Mouse (Mus musculus) limb, embryonic 12.5 days (tissue): ENCODE data around the gene Gm17606. TPM values are rescaled to one million over a fixed set of nuclear protein-coding genes. Genes with fewer than 3 reads are reported as not detected.

Experiments
- ATAC-seq: fragments of 200-750 bp; cut with Nextera tagmentation; 2 replicates; pipeline ENCODE4 v1.8.0; 2017; ENCODE audit warnings: low read depth, moderate TSS enrichment; ENCODE audit not compliant: insufficient number of reproducible peaks, insufficient read depth, low FRiP score, low TSS enrichment
- H3K27ac ChIP-seq: fragments of 300-500 bp; sonication (generic); 2 replicates; pipeline ENCODE4 v1.5.1; 2016; ENCODE audit warnings: mild to moderate bottlenecking, moderate library complexity
- H3K27me3 ChIP-seq: fragments of 300-500 bp; sonication (generic); 2 replicates; pipeline ENCODE4 v1.6.1; 2016; ENCODE audit warnings: mild to moderate bottlenecking, moderate library complexity
- H3K36me3 ChIP-seq: fragments of 300-500 bp; sonication (generic); 2 replicates; pipeline ENCODE4 v1.6.1; 2016; ENCODE audit warnings: mild to moderate bottlenecking, moderate library complexity
- H3K4me1 ChIP-seq: fragments of 300-500 bp; sonication (generic); replicated peaks from 2 replicates; pipeline ENCODE4 v1.6.1; 2016
- H3K4me2 ChIP-seq: fragments of 300-500 bp; sonication (generic); 2 replicates; pipeline ENCODE4 v1.6.1; 2016; ENCODE audit warnings: mild to moderate bottlenecking, moderate library complexity
- H3K4me3 ChIP-seq: fragments of 300-500 bp; sonication (generic); replicated peaks from 2 replicates; pipeline ENCODE4 v1.5.1; 2016; ENCODE audit warnings: mild to moderate bottlenecking
- H3K9ac ChIP-seq: fragments of 300-500 bp; sonication (generic); replicated peaks from 2 replicates; pipeline ENCODE4 v1.6.1; 2016; ENCODE audit warnings: mild to moderate bottlenecking, moderate library complexity
- H3K9me3 ChIP-seq: fragments of 300-500 bp; sonication (generic); 2 replicates; pipeline ENCODE4 v1.6.1; 2016; ENCODE audit warnings: mild to moderate bottlenecking, moderate library complexity
- WGBS: fragments of 180-500 bp; shearing (Covaris S2); methylation state at CpG from one replicate; pipeline ENCODE4 v1.1.7; 2016; 5-methylcytosine and 5-hydroxymethylcytosine counted together
- polyA plus RNA-seq: library from polyadenylated mRNA; unstranded; fragments of >200 nt; fragmentation: Nextera tagmentation; extraction: Ambion mirVana; gene quantifications from 2 replicates; pipeline ENCODE4 v1.2.1, GENCODE M21; 2016

The Gm17606 gene
- polyA plus RNA-seq, 1 experiment from 2014 or later, result not detected

GRCm38 (mm10) chr14:54664477-54665222 is 23.9 kb downstream of the Gm17606 start:
- peaks cover 98% of the 10 kb centered on the region for H3K36me3 ChIP-seq
- H3K4me3 ChIP-seq, result no peak overlapping the region
- no peak overlapping the region for H3K4me2 ChIP-seq
- H3K27me3 ChIP-seq, result no peaks in the 10 kb centered on the region
- no peak overlapping the region for H3K27ac ChIP-seq
- no peaks in the 10 kb centered on the region for H3K9me3 ChIP-seq
- H3K9ac ChIP-seq, result no peak overlapping the region
- H3K4me1 ChIP-seq, result no peaks in the 10 kb centered on the region
- 89% methylated on average over 10 of the region's 10 CpGs for WGBS
- ATAC-seq, result no peak

- H3K4me2 ChIP-seq, result no peak overlapping the region
- no peaks in the 10 kb centered on the region for H3K9me3 ChIP-seq
- 92% methylated on average over 4 of the region's 4 CpGs for WGBS
- H3K36me3 ChIP-seq, result peaks cover 87% of the 10 kb centered on the region
- no peaks in the 10 kb centered on the region for H3K27me3 ChIP-seq
- no peak overlapping the region for H3K9ac ChIP-seq
- ATAC-seq, result no peak
- H3K4me1 ChIP-seq, result no peaks in the 10 kb centered on the region
- H3K27ac ChIP-seq, result no peak overlapping the region
- H3K4me3 ChIP-seq, result no peak overlapping the region
Measured at GRCm38 (mm10) chr14:54669381-54669780, 28.6 kb downstream of the Gm17606 start.

DNA sequence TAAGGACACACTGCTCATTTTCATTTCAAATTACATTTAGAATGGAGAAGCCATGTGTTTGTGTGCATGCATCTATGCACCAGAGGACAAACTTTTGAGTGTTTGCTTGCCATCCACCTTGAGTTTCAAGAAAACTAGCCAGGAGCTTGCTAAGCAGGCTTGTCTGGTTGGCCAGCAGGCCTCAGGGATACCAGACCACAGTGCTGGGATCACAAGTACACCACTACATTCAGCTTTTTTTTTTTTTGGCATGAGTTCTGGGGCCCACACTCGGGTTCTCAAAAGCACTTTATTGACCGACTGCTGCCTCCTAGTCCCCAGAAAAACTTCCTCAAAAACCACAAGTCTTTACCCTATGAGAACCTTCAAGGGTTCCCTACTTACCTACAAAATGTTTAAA is 33.6 kb downstream of the Gm17606 start:
- H3K4me3 ChIP-seq, result no peak overlapping the region
- H3K9ac ChIP-seq, result no peak overlapping the region
- H3K27ac ChIP-seq, result no peak overlapping the region
- H3K9me3 ChIP-seq, result no peaks in the 10 kb centered on the region
- 73% methylated on average over 2 of the region's 2 CpGs for WGBS
- no peaks in the 10 kb centered on the region for H3K4me1 ChIP-seq
- H3K4me2 ChIP-seq, result no peak overlapping the region
- peaks cover 85% of the 10 kb centered on the region for H3K36me3 ChIP-seq
- ATAC-seq, result no peak
- H3K27me3 ChIP-seq, result no peaks in the 10 kb centered on the region

- no peak overlapping the region for H3K4me3 ChIP-seq
- no peaks in the 10 kb centered on the region for H3K9me3 ChIP-seq
- ATAC-seq, result no peak
- no peaks in the 10 kb centered on the region for H3K27me3 ChIP-seq
- H3K4me1 ChIP-seq, result no peaks in the 10 kb centered on the region
- peaks cover 90% of the 10 kb centered on the region for H3K36me3 ChIP-seq
- H3K9ac ChIP-seq, result no peak overlapping the region
- WGBS, result 89% methylated on average over 5 of the region's 5 CpGs
- H3K27ac ChIP-seq, result no peak overlapping the region
- no peak overlapping the region for H3K4me2 ChIP-seq
Measured at GRCm38 (mm10) chr14:54676290-54676689, 35.5 kb downstream of the Gm17606 start.

DNA sequence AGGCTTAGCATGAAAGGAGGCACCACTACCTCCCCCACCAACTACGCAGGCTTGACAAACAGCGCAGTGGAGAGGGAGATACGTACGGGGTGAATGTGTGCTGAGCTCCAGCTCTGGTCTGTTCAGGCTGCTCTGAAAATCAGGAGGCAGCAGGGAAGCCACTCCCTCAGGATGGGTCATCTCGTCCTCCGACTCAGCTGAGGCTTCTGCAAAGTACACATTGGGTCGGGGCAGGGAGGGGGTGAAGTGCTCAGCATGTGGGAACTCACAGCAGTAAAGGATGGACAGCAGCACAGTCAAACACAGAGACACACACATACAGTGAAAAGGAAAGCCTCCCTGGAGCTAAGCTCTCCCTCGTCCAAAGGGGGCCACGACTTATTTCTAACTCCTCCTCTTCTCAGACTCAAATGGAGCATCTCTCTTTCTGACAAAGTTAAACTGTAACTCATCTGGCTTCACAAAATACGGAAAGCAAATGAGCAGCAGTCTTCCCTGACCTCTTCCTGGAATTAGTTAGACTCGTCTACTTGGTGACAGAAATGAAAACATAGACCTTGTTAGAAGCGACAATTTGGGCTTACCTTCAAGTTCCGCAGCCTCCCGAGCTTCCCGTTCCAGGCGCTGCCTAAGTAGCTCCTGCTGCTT is 38.0 kb downstream of the Gm17606 start:
- no peak overlapping the region for H3K4me2 ChIP-seq
- H3K4me1 ChIP-seq, result no peaks in the 10 kb centered on the region
- no peak overlapping the region for H3K4me3 ChIP-seq
- 91% methylated on average over 16 of the region's 16 CpGs for WGBS
- H3K27ac ChIP-seq, result no peak overlapping the region
- no peak for ATAC-seq
- no peaks in the 10 kb centered on the region for H3K27me3 ChIP-seq
- H3K9ac ChIP-seq, result no peak overlapping the region
- H3K9me3 ChIP-seq, result no peaks in the 10 kb centered on the region
- peaks cover 91% of the 10 kb centered on the region for H3K36me3 ChIP-seq

DNA sequence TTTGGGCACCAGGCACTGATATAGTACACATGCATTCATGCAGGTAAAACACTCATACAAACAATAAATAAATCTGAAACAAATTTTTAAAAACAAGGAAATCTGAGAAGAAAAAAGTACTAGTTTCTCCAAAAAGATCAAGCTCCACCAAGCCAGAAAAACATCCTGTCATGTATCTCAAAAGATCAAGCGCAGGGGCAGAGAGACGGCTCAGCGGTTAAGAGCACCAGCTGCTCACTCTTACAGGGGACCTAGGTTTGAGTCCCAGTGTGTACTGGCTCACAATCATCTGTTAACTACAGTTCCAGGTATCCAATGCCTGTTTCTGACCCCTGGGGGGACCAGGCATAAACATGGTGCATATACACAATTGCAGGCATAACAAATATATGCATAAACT is 41.6 kb downstream of the Gm17606 start:
- no peak for ATAC-seq

GRCm38 (mm10) chr14:54685471-54685870 is 44.7 kb downstream of the Gm17606 start:
- Histone ChIP-seq H3K27ac (peak overlapping the region; percentile 35; the same call in 1 of the 2 replicates), H3K9me3 (no peaks in the 10 kb centered on the region), H3K9ac (peak overlapping the region; percentile 95), H3K4me3 (peak overlapping the region; percentile 80), H3K4me1 (peaks cover 21% of the 10 kb centered on the region), H3K27me3 (no peaks in the 10 kb centered on the region), H3K4me2 (peak overlapping the region; percentile 86), H3K36me3 (peaks cover 47% of the 10 kb centered on the region)
- 8% methylated on average over 8 of the region's 8 CpGs for WGBS
- no peak for ATAC-seq

More for the DNA sequence above, 41.6 kb downstream of the Gm17606 start:
- Histone ChIP-seq H3K36me3 (peaks cover 61% of the 10 kb centered on the region), H3K4me1 (peaks cover 9% of the 10 kb centered on the region), H3K27me3 (no peaks in the 10 kb centered on the region), H3K9ac (no peak overlapping the region), H3K4me3 (no peak overlapping the region), H3K9me3 (no peaks in the 10 kb centered on the region), H3K4me2 (no peak overlapping the region), H3K27ac (no peak overlapping the region)
- 94% methylated on average over 3 of the region's 3 CpGs for WGBS

DNA sequence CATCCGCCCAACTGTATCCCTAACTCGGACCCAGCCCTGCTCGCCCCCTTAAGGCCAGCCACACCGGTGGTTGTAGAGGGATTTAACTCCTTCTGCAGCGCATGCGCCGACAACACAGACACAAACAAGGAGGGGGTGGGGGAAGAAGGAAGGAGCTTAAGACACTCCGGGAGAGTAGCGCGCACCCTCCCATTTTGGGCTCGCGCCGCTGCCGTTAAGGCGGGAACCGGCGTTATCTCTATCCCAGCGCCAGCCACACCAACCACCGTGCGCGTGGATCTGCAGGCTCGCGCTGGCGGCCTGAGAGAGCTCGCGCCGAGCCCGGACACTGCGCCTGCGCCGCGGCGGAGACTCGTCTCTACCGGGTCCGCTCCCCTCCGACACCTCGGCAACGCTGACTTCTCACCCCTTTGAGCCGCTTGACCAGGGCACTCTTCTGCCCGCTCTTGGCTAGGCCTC is 45.3 kb downstream of the Gm17606 start, which contains the start of gene 1700123O20Rik:
Gene 1700123O20Rik (plus strand): TSS at position 154 of the 459 bp plus-strand sequence.
- H3K4me1 ChIP-seq, result peaks cover 21% of the 10 kb centered on the region

GRCm38 (mm10) chr14:54686522-54687143 is 45.9 kb downstream of the Gm17606 start, which contains the start of gene Acin1:
Gene Acin1, minus strand, starts transcription at chr14:54686931.
- H3K27ac ChIP-seq, result peak within 1 kb of the TSS; percentile 95
- ATAC-seq, result peak; percentile 97
- H3K4me1 ChIP-seq, result peaks cover 21% of the 10 kb centered on the region
- no peaks in the 10 kb centered on the region for H3K27me3 ChIP-seq
- no peaks in the 10 kb centered on the region for H3K9me3 ChIP-seq
- H3K36me3 ChIP-seq, result peaks cover 46% of the 10 kb centered on the region
- peak within 1 kb of the TSS; percentile 86 for H3K4me2 ChIP-seq
- H3K9ac ChIP-seq, result peak within 1 kb of the TSS; percentile 95
- under 1% methylated on average over 44 of the region's 44 CpGs for WGBS
- H3K4me3 ChIP-seq, result peak within 1 kb of the TSS; percentile 80

More for the DNA sequence above, 45.3 kb downstream of the Gm17606 start, which contains the start of gene 1700123O20Rik:
- Histone ChIP-seq H3K27ac (peak within 1 kb of the TSS; percentile 95), H3K9me3 (no peaks in the 10 kb centered on the region), H3K36me3 (peaks cover 49% of the 10 kb centered on the region), H3K27me3 (no peaks in the 10 kb centered on the region), H3K4me3 (peak within 1 kb of the TSS; percentile 80), H3K9ac (peak within 1 kb of the TSS; percentile 95), H3K4me2 (peak within 1 kb of the TSS; percentile 86)
- peak; percentile 64 for ATAC-seq
- WGBS, result under 1% methylated on average over 41 of the region's 41 CpGs

GRCm38 (mm10) chr14:54687251-54687650 is 46.5 kb downstream of the Gm17606 start:
- no peak for ATAC-seq
- H3K4me3 ChIP-seq, result peak overlapping the region; percentile 80
- peaks cover 21% of the 10 kb centered on the region for H3K4me1 ChIP-seq
- peak overlapping the region; percentile 67 for H3K4me2 ChIP-seq
- no peaks in the 10 kb centered on the region for H3K27me3 ChIP-seq
- peaks cover 40% of the 10 kb centered on the region for H3K36me3 ChIP-seq
- 5% methylated on average over 8 of the region's 8 CpGs for WGBS
- H3K27ac ChIP-seq, result peak overlapping the region; percentile 95; the same call in 1 of the 2 replicates
- H3K9me3 ChIP-seq, result no peaks in the 10 kb centered on the region
- peak overlapping the region; percentile 95 for H3K9ac ChIP-seq

- Histone ChIP-seq H3K9me3 (no peaks in the 10 kb centered on the region), H3K27me3 (no peaks in the 10 kb centered on the region), H3K9ac (no peak overlapping the region), H3K4me1 (no peaks in the 10 kb centered on the region), H3K4me3 (no peak overlapping the region), H3K27ac (no peak overlapping the region), H3K36me3 (peaks cover 30% of the 10 kb centered on the region), H3K4me2 (no peak overlapping the region)
- WGBS, result 63% methylated on average over 6 of the region's 6 CpGs
- no peak for ATAC-seq
Measured at GRCm38 (mm10) chr14:54695042-54695441, 54.3 kb downstream of the Gm17606 start.
